Mouse (Mus musculus) kidney, postnatal 36 days (tissue): ENCODE data around the gene Snx9.

Source experiments
- DNase-seq, 2 experiments: peaks; one replicate each; pipeline ENCODE4 v3.0.0; 2021 to 2022; ENCODE audit warnings: mixed read lengths in 2 of 2

The Snx9 gene

DNA sequence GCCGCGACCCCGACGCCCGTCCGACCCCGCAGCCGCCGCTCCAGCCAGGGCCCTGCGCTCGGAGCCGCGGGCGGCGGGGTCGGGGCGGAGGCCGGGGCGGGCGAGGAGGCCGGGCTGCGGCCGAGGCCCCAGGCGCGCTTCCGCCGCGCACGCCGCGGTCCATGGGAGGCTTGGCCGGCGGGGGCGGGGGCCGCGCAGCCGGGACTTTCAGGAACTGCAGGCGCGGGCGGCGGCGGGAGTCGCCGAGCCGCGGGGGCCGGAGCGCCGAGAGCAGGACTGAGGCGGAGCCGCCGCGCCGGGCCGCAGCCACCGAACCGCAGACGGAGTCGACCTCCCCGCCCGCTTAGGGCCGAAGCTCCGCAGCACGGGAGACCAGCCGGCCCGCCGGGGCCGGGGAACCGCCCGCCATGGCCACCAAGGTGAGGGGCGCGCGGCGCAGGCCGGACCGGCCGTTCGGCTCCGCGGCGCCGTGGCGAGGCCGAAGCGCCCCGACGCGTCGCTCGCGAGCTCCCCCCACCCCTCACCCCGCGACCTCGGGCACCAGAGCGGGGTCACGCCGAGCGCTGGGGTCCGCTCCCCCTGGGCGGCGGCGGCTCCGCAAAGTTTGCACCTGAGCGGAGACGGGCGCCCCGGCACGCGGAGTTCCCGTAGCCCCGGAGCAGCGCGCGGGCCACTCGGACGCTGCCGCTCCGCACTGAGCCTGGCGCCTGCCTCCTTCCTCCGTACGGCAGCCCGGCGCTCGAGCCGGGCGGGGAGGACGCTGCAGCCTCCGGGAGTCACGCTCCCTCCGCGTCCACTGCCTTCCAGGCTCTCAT is at the start of gene Snx9:
TSS of gene Snx9 (plus strand) at position 202 of the 815 bp plus-strand sequence.
- DNase-seq = peak; percentile 83 to 91

GRCm38 (mm10) chr17:5792164-5792791 is 48.9 kb upstream of the Snx9 start:
- DNase-seq = no peak

DNA sequence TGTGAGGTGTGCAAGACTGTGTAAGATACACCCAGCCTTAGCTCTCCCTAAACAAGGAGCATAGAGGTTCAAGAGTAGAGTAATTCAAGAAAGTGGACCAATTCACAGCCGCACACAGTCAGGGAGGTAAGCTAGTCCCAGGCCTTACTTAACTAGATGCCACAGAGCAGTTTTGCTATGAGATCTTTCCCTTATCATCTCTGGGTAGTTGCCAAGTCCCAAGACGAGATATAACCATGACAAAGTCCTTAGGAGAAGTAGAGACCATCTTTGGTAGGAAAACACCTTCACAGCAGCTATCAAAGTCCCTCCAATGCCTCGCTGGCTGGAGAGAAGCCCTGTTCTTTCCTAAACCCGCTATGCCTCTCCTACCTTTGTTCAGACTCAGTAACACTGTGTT is 47.5 kb upstream of the Snx9 start:
- no peak for DNase-seq

DNA sequence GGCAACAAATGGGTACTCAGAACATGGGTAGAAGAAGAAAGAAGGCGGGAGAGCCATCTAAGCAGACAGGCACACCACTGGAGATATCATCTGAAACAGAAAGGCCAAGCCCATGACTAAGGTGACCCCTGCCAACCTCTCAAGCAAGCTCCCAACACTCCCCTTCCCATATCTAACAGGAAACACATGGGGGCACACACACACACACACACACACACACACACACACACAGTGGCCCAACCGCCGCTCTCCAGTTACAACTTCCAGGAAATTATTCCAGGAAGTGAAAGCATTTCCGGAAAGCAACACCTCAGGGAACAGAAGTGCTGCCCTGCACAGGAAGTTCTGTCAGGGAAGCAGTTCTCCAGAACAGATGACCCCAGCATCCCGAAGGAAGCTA is 46.9 kb upstream of the Snx9 start:
- peak; percentile 63 to 66 for DNase-seq

DNA sequence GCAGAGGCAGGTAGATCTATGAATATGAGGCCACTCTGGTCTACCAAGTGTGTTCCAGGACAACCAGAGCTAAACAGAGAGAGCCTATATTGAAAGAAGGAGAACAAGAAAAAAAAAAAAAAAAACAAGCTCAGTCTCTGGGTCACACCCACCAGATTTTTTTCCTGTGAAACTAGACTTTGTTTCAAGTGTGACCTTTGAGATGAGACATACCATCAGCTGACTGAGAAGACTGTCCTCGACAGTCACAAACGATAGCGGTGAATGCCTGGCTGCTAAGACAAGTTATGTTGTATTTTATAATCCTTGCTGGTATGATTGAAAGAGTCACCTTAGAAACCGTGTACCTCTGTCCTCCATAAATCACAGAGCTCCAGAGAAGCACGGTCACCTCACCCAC is 45.8 kb upstream of the Snx9 start:
- peak in 1 of 2 experiments; percentile 52 for DNase-seq

DNA sequence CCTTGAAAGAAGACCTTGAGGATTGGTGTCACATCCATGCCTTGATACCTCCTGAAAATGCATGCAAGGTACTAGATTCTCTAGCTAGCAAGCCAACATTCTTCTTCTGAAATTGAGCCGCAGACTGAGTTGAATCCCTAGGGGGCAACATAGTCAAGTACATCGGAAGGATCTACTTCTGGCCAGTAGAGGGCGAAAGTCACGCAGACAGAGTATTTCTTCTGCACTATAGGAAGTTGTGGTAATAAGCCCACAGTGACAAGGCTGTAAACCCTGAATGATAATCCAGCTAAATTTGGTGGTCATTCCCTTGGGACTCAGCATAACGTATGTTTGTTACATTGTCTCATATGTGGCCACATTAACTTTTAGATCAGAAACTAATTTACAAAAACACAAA is 45.3 kb upstream of the Snx9 start:
- DNase-seq = peak; percentile 85 to 86

DNA sequence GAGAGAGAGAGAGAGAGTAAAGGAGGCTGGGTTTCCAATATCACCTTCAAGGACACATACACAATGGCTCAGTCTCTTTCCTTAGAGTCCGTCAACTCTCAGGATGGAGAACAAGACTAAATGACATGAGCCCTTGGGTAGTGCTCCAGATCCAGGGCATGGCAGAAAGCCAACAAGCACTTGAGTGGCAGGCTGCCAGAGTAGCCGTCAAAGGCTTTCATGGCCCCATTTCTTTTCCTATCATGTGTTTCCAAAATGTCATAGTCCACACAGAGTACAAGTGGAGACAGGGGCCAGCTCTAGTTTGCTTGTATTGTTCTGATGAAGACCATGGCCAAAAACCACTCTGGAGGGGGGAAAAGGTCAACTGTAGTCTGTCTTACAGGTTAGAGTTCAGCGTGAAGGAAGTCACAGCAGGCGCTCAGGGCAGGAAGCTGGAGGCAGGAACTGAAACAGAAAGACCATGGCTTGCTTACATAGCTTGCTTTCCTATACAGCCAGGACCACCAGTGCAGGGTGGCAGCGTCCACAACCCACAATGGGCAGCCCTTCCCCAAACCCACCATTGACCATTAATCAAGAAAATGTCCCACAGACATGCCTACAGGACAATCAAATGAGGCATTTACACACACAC is 43.9 kb upstream of the Snx9 start:
- peak; percentile 70 to 83 for DNase-seq

- DNase-seq = peak in 1 of 2 experiments; percentile 42
Observed at GRCm38 (mm10) chr17:5798221-5798801, 42.8 kb upstream of the Snx9 start.

DNA sequence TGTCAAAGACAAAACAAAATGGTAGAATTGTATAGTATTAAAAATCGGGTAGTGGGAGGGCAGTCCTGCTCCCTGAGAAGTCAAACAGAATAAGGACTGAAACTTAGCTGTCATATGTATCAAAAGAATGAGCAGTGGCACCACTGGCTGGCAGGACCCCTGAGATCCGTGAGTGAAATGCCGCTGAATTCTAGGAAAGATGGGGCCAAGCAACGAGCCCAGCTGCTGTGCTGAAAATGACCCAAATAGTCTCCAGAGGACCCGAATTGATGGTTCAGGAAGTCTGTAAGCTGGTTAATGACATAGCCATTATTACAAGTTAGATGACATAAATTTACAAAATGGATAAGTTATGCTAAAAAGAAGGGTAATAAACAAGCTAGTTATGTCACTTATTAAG is 42.2 kb upstream of the Snx9 start:
- DNase-seq = no peak

GRCm38 (mm10) chr17:5799396-5800021 is 41.6 kb upstream of the Snx9 start:
- peak; percentile 24 to 48 for DNase-seq

- DNase-seq = no peak
Observed at GRCm38 (mm10) chr17:5800254-5800653, 40.9 kb upstream of the Snx9 start.

DNA sequence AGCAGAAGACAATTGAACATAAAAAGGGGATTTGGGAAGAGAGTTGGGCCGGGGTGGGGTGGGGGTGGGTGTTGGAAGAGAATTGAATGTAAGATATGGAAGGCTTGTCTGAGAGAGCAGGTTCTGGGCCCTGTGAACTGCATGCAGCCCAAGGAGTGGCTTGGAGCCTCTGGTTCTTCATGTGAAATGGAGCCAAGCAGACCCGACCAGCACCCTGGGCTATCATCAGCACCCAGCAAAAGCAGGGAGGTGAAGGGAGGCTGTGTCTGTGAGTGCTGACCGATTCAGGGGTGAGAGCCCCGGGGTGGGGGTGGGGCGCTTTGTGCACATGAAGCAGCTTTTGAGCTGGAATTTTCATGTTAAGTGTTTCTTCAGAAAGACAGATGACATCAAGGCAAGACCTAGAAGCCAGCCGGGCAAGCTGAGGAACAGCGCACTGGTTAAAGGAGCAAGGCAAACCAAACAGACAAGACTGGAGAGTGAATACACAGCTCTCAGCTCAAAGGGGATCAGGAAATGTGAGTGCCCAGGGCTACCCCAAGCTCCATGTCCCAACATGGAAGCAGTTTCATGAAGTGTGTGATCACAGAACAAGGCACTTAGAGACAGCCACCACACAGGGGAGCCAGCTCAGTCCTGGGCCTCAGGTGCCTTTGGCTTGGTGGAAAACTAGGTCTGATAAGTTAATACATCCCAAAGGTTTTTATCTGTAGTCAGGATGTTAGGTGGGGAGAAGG is 40.1 kb upstream of the Snx9 start:
- no peak for DNase-seq

GRCm38 (mm10) chr17:5801761-5802655 is 39.1 kb upstream of the Snx9 start:
- peak; percentile 77 to 80 for DNase-seq

DNA sequence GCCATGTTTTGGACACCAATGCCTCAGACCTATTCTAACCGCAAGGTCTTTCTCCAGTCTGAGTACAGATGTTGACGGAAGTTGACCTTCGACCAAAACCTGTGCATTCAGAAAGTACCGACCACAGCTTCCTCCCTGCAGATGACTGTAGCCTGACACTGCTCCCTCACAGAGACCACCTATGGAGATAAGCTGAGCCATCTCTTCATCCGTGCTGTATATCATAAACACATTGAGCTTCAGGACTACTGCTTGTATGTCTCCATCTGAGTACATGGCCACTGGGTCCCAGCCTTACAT is 38.5 kb upstream of the Snx9 start:
- no peak for DNase-seq

DNA sequence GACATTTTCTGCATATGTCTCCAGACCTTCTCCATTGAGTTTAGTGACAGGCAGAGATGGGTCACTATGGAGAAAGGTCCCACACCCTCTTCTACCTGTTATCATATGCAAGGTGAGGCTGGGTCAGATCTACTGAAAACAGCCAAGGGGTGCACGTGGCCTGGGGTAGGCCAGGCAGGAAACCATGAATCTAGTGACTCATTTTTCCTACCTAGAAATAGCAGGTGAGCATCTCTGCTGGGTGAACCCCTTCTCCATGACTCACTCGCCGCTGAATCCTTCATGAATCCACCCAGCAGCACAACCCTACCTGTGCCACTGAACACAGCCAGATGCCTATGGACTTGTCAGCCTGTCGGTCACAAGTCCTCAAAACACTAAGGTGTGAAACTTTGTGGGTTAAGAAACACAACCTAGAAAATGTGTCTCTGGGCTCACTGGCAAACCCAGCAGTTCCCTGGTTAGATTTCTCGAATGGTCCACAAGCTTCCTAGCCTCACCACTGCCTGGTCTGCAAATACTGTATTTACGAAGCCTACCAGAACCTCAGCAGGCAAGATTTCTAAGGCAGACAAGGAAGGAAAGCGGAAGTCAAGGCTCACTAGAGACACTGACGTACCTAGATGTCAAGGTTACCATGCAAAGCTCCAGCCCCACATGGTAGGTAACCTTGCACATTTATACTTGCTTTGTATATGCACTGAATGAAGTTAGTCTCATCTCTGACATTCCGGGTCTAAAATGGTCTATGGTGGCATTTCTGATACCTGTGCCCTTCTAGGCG is 37.7 kb upstream of the Snx9 start:
- DNase-seq = no peak

GRCm38 (mm10) chr17:5804370-5805150 is 36.6 kb upstream of the Snx9 start:
- no peak for DNase-seq

DNA sequence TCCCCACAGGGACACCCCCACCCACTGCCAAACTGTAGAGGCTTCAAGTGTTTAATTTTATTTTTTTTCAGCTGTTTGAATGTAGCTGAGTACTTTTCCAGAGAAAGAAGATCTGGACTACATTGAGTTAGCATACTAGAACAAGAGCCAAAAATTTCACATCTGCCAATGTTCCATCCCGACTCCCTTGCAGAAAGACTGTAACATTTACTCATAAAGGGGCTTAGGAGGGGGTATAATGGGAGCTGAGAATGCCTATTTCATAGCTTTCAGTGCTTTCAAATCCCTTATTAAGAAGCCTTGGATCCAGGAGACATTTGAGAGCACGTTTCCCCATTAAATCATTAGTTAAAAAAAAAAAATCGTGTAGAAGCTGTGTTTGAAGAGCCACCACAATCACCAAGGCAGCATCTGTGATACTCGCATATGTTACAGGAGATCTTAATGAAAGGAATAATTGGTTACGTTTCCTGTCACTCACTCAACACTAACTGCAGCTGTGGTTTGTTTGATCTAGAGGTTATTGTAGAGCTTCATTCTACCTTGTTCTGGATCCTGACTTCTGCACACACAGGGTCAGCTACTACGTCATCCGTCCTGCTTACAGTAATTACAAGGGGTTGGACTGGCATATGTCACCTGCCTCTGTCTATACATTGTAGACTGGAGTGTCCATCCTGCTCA is 35.8 kb upstream of the Snx9 start:
- DNase-seq = no peak

DNA sequence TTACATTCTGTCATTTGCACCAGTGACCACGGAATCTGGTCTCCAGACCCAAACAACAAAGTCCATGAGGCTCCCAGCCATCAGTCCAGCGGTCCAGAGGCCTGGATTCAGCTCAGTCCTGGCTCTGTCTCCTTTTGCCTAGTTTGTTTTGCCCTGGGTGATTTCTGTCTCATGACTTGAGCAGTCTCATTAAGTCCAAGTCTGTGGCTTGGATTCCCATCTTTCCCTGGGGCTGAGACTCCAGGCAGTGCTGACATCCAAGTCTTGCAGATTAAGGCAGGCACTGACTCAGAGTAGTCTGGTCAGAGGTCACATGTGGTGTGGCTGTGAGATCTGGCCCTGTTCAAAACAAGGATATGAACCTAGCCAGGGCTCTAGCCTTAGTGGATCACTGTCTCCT is 35.2 kb upstream of the Snx9 start:
- DNase-seq = peak; percentile 76 to 89

DNA sequence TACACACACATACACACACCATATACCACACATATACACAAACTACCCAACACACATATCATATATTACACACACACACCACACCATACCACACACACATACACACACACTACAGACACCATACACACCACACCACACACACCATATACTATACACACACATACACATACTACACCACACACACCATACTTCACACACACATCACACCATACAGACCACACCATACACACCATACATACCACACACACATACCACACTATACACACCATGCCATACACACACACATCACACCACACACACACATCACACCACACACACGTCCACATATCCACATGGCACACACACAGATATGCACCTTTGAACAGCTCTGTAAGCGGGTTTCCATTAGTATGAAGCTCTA is 34.3 kb upstream of the Snx9 start:
- DNase-seq = no peak
